Comparison of ENCODE assay signal across 9 mouse cellular contexts in the genomic region with DNA sequence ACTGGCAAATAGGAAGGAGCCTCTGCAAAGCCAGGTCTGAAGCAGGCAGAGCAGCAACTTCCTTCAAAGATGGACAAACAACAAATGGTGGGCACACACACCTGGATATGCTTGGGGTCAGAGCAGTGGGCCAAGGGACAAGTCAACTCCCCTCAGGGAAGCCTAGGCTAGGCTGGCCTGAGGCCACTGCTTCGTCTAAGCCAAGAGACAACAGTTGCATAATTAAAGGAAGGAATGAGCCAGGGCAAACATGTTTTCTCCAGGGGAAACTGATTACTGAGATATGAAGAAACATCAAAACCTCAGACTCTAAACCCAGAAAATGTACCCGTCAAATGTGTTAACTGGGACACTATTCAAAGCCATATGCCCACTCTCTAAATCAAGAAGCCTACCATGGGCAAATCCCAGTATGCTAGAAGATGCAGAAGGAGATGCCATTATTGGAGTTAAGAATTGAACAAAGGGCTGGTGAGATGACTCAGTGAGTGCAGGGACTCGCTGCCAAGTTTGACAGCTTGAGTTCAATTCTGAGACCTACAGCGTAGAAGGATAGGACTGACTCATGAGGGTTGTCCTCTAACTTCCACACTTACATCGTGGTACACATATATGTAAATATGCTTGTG.
DNase-seq lines count a peak whose midpoint lies in the region; ATAC-seq and TF ChIP-seq lines count a peak whose summit lies in the region.
"Had no signal": no experiment of that assay in that cellular context is flagged by ENCODE, and none has a peak within 500 bp of the region (broad histone marks: within the 10 kb centered on the region; RNA-seq: fewer than 3 reads in every experiment).

No protein-coding gene starts in this region.

- peak overlapping the region; percentile 72 for H3K27ac ChIP-seq in heart, adult 2 months
- H3K27ac ChIP-seq in heart, embryonic 12.5 days (ENCODE audit: poor library complexity, severe bottlenecking), result no peak overlapping the region
- peak overlapping the region; percentile 72 for H3K27ac ChIP-seq in layer of hippocampus, adult 2 months
- no peak overlapping the region for H3K27ac ChIP-seq in hindbrain, embryonic 14.5 days
- H3K27ac ChIP-seq: liver, embryonic 15.5 days had no signal

- no peak for TF ChIP-seq CTCF in heart, adult 2 months (IDR thresholded peaks at IDR 0.05)
- no peak for TF ChIP-seq CTCF in layer of hippocampus, adult 2 months (conservative IDR thresholded peaks at IDR 0.05)

- no peak overlapping the region for H3K9ac ChIP-seq in heart, adult 2 months (ENCODE audit: low read depth, low read length)
- no peak overlapping the region for H3K9ac ChIP-seq in heart, embryonic 12.5 days
- no peak overlapping the region for H3K9ac ChIP-seq in hindbrain, embryonic 14.5 days
- H3K9ac ChIP-seq: liver, embryonic 15.5 days had no signal

- H3K27me3 ChIP-seq in heart, adult 2 months (ENCODE audit: control insufficient read depth, insufficient read depth, low read length), result no peaks in the 10 kb centered on the region
- no peaks in the 10 kb centered on the region for H3K27me3 ChIP-seq in heart, embryonic 12.5 days (replicated peaks)
- no peaks in the 10 kb centered on the region for H3K27me3 ChIP-seq in myocyte (ENCODE audit: control insufficient read depth, insufficient read depth, insufficient read length)
- H3K27me3 ChIP-seq in hindbrain, embryonic 14.5 days (ENCODE audit: control insufficient read depth, insufficient read depth, low read length), result no peaks in the 10 kb centered on the region
- H3K27me3 ChIP-seq: liver, embryonic 15.5 days had no signal

- H3ac ChIP-seq in myocyte (ENCODE audit: control insufficient read depth, insufficient read length), result no peak overlapping the region

- 56% methylated on average over 5 of the region's 5 CpGs for WGBS in heart, adult 2 months
- 73% methylated on average over 5 of the region's 5 CpGs for WGBS in heart, embryonic 12.5 days
- 86% methylated on average over 5 of the region's 5 CpGs for WGBS in hindbrain, embryonic 14.5 days

- peak; percentile 70 to 72 for DNase-seq in heart, adult 2 months
- peak; percentile 74 to 78 for DNase-seq in cerebellum, adult 18-20 months
- peak; percentile 41 to 51 for DNase-seq in layer of hippocampus, adult 2 months (ENCODE audit: low spot score in 2 of 2)
- DNase-seq in embryo, embryonic 9.5 days (ENCODE audit: extremely low spot score), result no peak
- no peak for DNase-seq in thymus, postnatal 10 days (ENCODE audit: low spot score in 2 of 2)
- no peak for DNase-seq in hindbrain, embryonic 14.5 days (ENCODE audit: low spot score)

- H3K4me3 ChIP-seq in heart, adult 2 months, result no peak overlapping the region
- H3K4me3 ChIP-seq in heart, embryonic 12.5 days, result no peak overlapping the region
- H3K4me3 ChIP-seq in layer of hippocampus, adult 2 months, result no peak overlapping the region
- no peak overlapping the region for H3K4me3 ChIP-seq in myocyte
- no peak overlapping the region for H3K4me3 ChIP-seq in hindbrain, embryonic 14.5 days (replicated peaks; ENCODE audit: low read length)
- H3K4me3 ChIP-seq: liver, embryonic 15.5 days had no signal

- H3K9me3 ChIP-seq in heart, embryonic 12.5 days (replicated peaks), result no peaks in the 10 kb centered on the region
- H3K9me3 ChIP-seq in hindbrain, embryonic 14.5 days (ENCODE audit: control insufficient read depth, low read length), result no peaks in the 10 kb centered on the region
- H3K9me3 ChIP-seq: liver, embryonic 15.5 days had no signal

- TF ChIP-seq EP300 in heart, adult 2 months (IDR thresholded peaks at IDR 0.05; ENCODE audit: insufficient read depth, low read depth, low read length), result no peak

- H3K4me2 ChIP-seq in heart, embryonic 12.5 days, result no peak overlapping the region
- peak overlapping the region; percentile 80 for H3K4me2 ChIP-seq in myocyte (ENCODE audit: low read depth)
- H3K4me2 ChIP-seq in hindbrain, embryonic 14.5 days (replicated peaks), result no peak overlapping the region
- H3K4me2 ChIP-seq: liver, embryonic 15.5 days had no signal

- H3K36me3 ChIP-seq in heart, adult 2 months (ENCODE audit: control insufficient read depth, insufficient read depth, low read length), result peaks cover 16% of the 10 kb centered on the region
- no peaks in the 10 kb centered on the region for H3K36me3 ChIP-seq in heart, embryonic 12.5 days
- H3K36me3 ChIP-seq in myocyte (ENCODE audit: control insufficient read depth, insufficient read depth), result no peaks in the 10 kb centered on the region
- no peaks in the 10 kb centered on the region for H3K36me3 ChIP-seq in hindbrain, embryonic 14.5 days (replicated peaks; ENCODE audit: control insufficient read depth, insufficient read depth)
- H3K36me3 ChIP-seq: liver, embryonic 15.5 days had no signal

- H3K4me1 ChIP-seq in heart, adult 2 months (ENCODE audit: control insufficient read depth, insufficient read depth, low read length), result peaks cover 28% of the 10 kb centered on the region
- H3K4me1 ChIP-seq in heart, embryonic 12.5 days (replicated peaks), result peaks cover 42% of the 10 kb centered on the region
- H3K4me1 ChIP-seq in hindbrain, embryonic 14.5 days (replicated peaks; ENCODE audit: control insufficient read depth, insufficient read depth, low read length), result peaks cover 5% of the 10 kb centered on the region; the same call in 1 of the 2 replicates

- TF ChIP-seq POLR2A in heart, adult 2 months (IDR thresholded peaks at IDR 0.05; ENCODE audit: insufficient read depth, low read depth, low read length), result no peak
- no peak for TF ChIP-seq POLR2A in myocyte (IDR thresholded peaks at IDR 0.05; ENCODE audit: insufficient read length, low read depth)

- no peak for ATAC-seq in heart, embryonic 12.5 days (ENCODE audit: insufficient number of reproducible peaks, low FRiP score)
- ATAC-seq in hindbrain, embryonic 14.5 days (ENCODE audit: low FRiP score), result no peak

- H3K79me2 ChIP-seq in heart, adult 2 months (replicated peaks; ENCODE audit: control insufficient read depth, insufficient read depth, low read length), result no peaks in the 10 kb centered on the region
- peaks cover 13% of the 10 kb centered on the region for H3K79me2 ChIP-seq in myocyte (ENCODE audit: control insufficient read depth, insufficient read depth)

- intact Hi-C loops in heart, adult 2 months (cut with DNase I), result no loop called here

TF ChIP-seq in myocyte, 11 proteins besides CTCF, POLR2A, EP300 and RAD21:
- TF ChIP-seq CEBPB (IDR thresholded peaks at IDR 0.05; ENCODE audit: insufficient read depth, poor library complexity, severe bottlenecking), result no peak

Comparison
In these comparisons a context has a peak if more than half of its experiments do, and no peak if none do; other contexts are left out.
1. H3K27ac ChIP-seq: peak in heart, adult 2 months (single experiment) and layer of hippocampus, adult 2 months (single experiment); none in heart, embryonic 12.5 days (single experiment) and hindbrain, embryonic 14.5 days (single experiment).
2. DNase-seq: peak in heart, adult 2 months (2 of 2), cerebellum, adult 18-20 months (2 of 2) and layer of hippocampus, adult 2 months (2 of 2); none in embryo, embryonic 9.5 days (single experiment), thymus, postnatal 10 days (0 of 2) and hindbrain, embryonic 14.5 days (single experiment).